Mouse (Mus musculus) embryo, embryonic 10.5 days (tissue): Measurements from ENCODE around the gene Gm20604.

Source experiments
- DNase-seq: peaks from one replicate; pipeline ENCODE4 v3.0.0-alpha.2; 2015; ENCODE audit warnings: low spot score

Gene Gm20604

DNA sequence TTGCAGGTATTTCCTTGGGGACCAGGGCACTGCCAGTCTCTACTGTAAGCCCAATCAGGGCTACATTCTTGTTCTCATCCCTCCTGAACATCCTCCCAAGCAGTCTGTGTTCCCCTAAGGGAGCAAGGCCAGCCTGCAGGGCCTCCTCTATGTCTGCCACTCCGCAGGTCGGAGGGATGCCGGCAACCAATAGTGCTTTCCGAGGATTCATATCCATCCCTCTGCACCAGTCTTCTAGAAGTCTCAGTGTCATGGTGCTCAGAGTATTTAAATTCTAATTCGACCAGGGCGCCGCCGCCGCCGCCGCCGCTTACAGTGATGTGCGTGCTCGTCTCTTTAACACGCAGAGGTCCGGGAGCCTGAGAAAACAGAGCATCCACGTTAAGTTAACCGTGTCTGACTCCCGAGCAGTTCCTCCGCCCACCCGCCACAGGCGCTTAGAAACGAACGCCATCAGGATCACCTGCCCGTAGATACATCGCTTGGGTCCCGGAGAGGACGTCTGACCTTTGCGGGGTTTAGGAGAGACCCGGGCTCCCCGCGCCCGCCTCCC is 15.4 kb downstream of the Gm20604 start:
- DNase-seq, result no peak

DNA sequence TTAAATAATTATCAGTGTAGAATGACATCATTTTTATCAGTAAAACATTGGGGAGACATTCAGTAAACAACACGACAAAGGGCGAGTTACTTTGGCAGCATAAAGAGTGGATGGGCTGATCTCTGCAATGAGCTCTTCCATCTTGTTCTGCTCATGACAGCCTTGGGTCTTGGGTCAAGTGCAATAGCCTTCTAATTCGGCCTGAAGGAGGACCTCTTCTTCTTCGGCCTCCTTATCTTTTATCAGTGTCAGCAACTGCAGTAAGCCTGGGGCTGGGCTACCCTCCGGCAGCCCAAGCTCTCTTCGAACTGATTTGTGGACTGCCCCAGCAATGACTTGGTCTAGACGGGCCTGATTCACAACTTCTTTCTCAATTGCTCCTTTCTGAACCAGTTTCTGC is 16.4 kb downstream of the Gm20604 start:
- DNase-seq, result no peak

GRCm38 (mm10) chr12:102740285-102740684 is 18.2 kb downstream of the Gm20604 start:
- DNase-seq, result peak; percentile 44

GRCm38 (mm10) chr12:102739096-102739495 is 19.4 kb downstream of the Gm20604 start:
- no peak for DNase-seq

- peak; percentile 82 for DNase-seq
Observed at GRCm38 (mm10) chr12:102733381-102733780, 25.1 kb downstream of the Gm20604 start.

GRCm38 (mm10) chr12:102730798-102731619 is 27.5 kb downstream of the Gm20604 start:
- peak; percentile 69 for DNase-seq

DNA sequence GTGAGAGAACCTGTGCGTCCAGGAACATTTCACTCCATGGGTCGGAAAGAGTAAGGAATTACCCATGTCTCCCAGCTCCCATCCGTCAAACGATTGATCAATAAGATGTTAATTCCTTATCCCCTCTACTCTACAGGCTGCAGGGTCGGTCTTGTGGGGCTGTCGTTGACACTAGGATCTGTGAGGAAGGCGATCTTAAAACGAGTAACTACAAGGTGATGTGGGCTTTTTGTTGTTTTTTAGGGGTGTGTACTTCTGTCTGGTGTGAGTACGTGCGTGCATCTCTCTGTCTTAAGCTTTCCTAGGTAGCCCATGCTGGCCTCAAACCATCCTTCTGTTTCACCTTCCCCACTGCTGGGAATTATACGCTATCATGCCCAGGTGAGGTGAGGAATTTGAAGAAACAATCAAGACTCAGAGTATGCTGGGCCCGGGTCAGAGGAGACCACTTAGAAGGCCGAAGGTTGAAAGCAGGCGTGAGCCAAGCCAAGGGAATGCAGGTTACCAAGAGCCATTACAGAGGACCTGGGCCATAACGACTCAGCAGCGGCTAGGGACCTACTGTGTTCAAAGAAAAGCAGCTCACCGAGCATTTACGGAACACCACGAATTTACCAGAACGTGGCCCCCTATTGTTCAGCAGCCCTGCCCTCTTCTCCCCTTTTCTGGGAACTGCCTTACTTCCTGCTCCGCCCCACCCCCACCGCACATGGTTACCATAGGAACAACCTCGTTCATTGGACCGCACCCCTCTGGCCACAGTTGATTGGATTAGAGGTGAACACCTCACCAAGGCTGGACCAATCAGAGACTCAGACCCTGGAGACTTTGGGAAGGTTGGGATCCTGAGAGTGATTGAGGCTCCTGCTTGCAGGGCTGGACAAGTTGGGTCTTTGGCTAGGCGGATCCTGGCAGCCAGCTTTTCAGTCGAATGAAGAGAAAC is 28.3 kb downstream of the Gm20604 start:
- DNase-seq, result peak; percentile 98

DNA sequence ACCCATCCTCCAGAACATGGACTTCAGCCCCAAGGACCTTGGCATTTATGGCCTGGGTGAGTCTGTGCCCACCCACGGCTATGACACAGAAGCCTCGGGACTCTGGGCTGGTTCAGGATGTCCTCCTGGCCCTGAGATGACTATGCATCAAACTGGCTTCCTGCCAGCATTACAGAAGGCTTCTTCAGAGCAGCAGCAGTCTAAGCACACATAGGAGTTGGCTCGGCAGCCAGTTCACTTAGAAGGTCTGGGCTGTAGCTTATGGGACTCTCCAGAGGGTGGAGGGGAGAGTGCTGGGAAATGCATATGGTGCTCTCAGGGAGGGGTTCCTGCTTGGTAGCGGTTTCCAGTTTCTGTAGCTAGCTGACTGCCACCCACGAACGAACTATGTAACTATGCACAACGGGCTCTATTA is 32.7 kb downstream of the Gm20604 start:
- DNase-seq, result no peak

DNA sequence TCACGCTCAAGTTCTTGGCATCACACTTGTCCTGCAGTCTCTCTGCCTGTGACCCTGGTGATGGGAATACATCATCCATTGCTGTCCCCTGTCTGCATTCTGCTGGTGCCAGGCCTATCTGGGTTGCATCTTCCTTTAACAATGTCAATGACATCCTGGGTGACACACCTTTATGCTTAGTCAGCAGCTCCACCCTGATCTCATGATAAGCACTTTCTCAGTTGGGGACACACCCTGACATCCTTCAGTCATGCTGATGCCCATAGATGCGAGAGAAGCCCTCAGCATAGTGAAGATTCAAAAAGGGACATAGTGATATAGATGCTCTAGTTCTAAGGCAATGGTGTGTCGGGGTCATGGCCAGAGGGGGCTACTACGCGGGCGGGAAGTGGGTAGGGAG is 33.3 kb downstream of the Gm20604 start:
- no peak for DNase-seq

- no peak for DNase-seq
Observed at GRCm38 (mm10) chr12:102723861-102724260, 34.6 kb downstream of the Gm20604 start.

DNA sequence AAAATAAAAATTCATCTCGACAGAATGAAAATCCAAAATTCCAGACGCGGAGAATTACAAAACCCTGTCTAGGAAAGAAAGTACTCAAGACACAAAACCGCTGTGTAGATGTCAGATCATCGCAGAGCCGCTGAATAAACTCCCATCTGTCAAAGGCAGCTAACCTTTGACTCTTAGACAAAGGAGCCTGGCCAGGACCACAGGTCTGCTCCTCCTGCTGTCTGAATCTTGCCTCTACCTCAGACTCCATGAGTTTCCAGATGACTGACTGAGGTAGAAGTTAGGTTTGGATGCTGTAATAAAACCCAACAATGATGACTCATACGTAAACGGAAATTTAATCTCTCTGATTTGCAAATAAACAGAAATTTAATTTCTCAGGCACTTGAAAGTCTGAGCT is 35.5 kb downstream of the Gm20604 start:
- DNase-seq, result peak; percentile 49

GRCm38 (mm10) chr12:102722451-102722850 is 36.0 kb downstream of the Gm20604 start:
- no peak for DNase-seq

DNA sequence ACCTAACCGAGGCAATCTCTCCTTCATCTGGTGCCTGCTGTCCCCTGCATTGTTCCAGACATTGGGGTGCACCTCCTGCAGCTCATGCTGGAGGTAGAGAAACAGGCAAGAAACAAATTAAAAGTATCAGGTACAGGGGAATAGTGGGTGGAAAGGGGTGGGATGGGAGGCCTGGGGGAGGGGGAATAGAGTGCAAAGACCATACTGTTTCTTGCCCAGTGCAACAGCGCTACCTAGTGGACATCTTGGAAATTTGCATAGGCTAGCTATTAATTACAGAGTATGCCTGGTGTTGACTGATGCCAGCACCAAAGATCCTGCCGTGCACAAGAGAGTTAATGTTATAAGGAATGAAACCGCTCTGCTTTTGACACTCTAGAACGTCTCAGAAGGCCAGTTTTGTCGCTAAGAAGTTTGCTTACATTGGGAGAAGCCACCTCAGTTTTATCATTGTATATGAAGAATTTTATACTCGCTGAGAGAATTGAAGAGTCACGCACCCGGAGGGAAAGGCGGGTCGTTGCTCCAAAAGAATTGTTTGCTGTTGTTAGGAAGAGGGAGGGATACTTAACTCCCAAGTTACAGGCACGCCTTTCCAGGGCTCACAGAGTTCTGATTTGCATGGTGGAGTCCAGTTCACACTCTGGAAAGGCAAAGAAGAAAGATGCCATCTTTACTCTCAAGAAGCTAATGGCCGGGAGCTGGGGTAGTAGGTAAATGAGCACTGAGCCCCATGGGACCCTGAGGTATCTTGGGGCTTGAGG is 38.7 kb downstream of the Gm20604 start:
- peak; percentile 85 for DNase-seq

DNA sequence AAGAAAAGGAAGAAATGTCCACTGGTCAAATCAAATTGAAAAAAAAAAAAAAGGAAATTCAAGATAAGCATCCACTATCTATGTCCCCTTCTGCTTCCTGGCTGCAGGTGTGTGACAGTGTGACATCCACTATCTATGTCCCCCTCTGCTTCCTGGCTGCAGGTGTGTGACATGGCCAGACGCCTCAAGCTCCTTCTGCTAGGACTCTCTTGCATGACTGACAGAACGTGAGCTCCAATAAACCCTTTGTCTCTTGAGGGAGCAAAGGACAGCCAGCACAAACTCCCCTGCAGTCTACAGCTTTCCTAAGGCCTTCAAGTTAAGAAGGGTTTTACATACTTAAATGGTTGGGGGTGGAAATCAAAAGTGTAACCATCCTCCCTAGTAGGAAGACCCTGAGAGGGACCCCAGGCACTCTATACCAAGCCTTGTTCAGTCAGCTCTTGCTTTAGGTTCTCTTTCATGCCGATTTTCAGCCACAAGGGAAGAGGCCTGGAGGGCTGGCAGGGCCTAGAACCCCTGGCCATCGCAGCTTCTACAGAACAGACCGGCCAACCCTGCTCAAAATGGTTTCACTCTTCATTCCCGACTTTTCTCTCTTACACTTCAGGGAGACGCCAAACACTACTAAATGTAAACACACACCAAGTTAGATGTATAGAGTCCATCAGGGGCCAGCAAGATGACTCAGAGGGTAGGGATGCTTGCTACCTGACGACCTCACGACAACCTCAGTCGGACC is 43.6 kb downstream of the Gm20604 start:
- no peak for DNase-seq

GRCm38 (mm10) chr12:102714116-102714515 is 44.4 kb downstream of the Gm20604 start:
- no peak for DNase-seq

GRCm38 (mm10) chr12:102713153-102713865 is 45.2 kb downstream of the Gm20604 start:
- no peak for DNase-seq

GRCm38 (mm10) chr12:102710851-102711375 is 47.6 kb downstream of the Gm20604 start:
- peak; percentile 40 for DNase-seq

DNA sequence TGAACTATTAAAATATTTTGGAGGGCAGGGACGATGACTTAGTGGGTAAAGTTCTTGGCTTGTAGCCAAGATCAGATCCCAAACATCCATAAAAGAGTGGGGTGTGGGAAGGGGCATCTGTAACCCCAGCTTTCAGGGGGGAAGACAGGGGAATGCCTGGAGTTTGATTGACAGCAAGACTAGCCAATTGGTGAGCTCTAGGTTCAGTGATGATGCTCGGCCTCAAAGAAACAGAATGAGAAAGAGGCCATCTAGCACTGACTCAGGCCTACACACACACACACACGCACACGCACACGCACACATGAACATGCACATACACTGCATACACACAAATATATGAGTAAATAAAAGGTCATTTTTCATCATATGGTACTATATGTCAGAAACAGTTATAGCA is 48.6 kb downstream of the Gm20604 start:
- DNase-seq, result no peak

- DNase-seq, result no peak
Observed at GRCm38 (mm10) chr12:102708220-102708619, 50.3 kb downstream of the Gm20604 start.

- no peak for DNase-seq
Observed at GRCm38 (mm10) chr12:102706833-102707463, 51.5 kb downstream of the Gm20604 start.
